Mouse (Mus musculus): ENCODE measurements around the gene Arntl.

Arntl gene

GRCm38 (mm10) chr7:113208388-113208753 is 1.1 kb downstream of the Arntl start:
- in situ Hi-C loops (cut with MboI) = no loop called here

GRCm38 (mm10) chr7:113210441-113210840 is 3.2 kb downstream of the Arntl start:
- in situ Hi-C loops (cut with MboI) = no loop called here

- in situ Hi-C loops (cut with MboI) = no loop called here
Measured at GRCm38 (mm10) chr7:113214245-113215169, 7.2 kb downstream of the Arntl start.

- in situ Hi-C loops (cut with MboI) = no loop called here
Measured at GRCm38 (mm10) chr7:113216152-113216551, 8.9 kb downstream of the Arntl start.

GRCm38 (mm10) chr7:113219416-113219815 is 12.2 kb downstream of the Arntl start:
- in situ Hi-C loops (cut with MboI) = no loop called here

GRCm38 (mm10) chr7:113219864-113220263 is 12.6 kb downstream of the Arntl start:
- in situ Hi-C loops (cut with MboI) = no loop called here

GRCm38 (mm10) chr7:113220691-113221238 is 13.5 kb downstream of the Arntl start:
- in situ Hi-C loops (cut with MboI) = no loop called here

GRCm38 (mm10) chr7:113222821-113223220 is 15.6 kb downstream of the Arntl start:
- in situ Hi-C loops (cut with MboI) = no loop called here

- in situ Hi-C loops (cut with MboI) = no loop called here
Measured at GRCm38 (mm10) chr7:113224620-113225019, 17.4 kb downstream of the Arntl start.

GRCm38 (mm10) chr7:113228498-113228897 is 21.2 kb downstream of the Arntl start:
- in situ Hi-C loops (cut with MboI) = no loop called here

- in situ Hi-C loops (cut with MboI) = no loop called here
Measured at GRCm38 (mm10) chr7:113236135-113236534, 28.9 kb downstream of the Arntl start.

- in situ Hi-C loops (cut with MboI) = no loop called here
Measured at GRCm38 (mm10) chr7:113238365-113238764, 31.1 kb downstream of the Arntl start.

GRCm38 (mm10) chr7:113239448-113240130 is 32.3 kb downstream of the Arntl start:
- in situ Hi-C loops (cut with MboI) = no loop called here

- in situ Hi-C loops (cut with MboI) = no loop called here
Measured at GRCm38 (mm10) chr7:113240438-113240837, 33.2 kb downstream of the Arntl start.

- in situ Hi-C loops (cut with MboI) = no loop called here
Measured at GRCm38 (mm10) chr7:113241901-113242661, 34.8 kb downstream of the Arntl start.

GRCm38 (mm10) chr7:113242688-113243087 is 35.4 kb downstream of the Arntl start:
- in situ Hi-C loops (cut with MboI) = no loop called here

GRCm38 (mm10) chr7:113245144-113245543 is 37.9 kb downstream of the Arntl start:
- in situ Hi-C loops (cut with MboI) = no loop called here

- in situ Hi-C loops (cut with MboI) = no loop called here
Measured at GRCm38 (mm10) chr7:113246512-113246911, 39.2 kb downstream of the Arntl start.

- in situ Hi-C loops (cut with MboI) = no loop called here
Measured at GRCm38 (mm10) chr7:113247167-113247566, 39.9 kb downstream of the Arntl start.

GRCm38 (mm10) chr7:113249134-113249825 is 42.0 kb downstream of the Arntl start:
- in situ Hi-C loops (cut with MboI) = no loop called here

GRCm38 (mm10) chr7:113250433-113250991 is 43.2 kb downstream of the Arntl start:
- in situ Hi-C loops (cut with MboI) = loop anchor here (5.0 kb wide), 1 partner anchor 108 kb away; no protein-coding TSS in a partner anchor

Measured in mature B cell (primary cell).